Mouse (Mus musculus): ENCODE results near the gene Llgl2.

- TF ChIP-seq E2F4 (IDR thresholded peaks at IDR 0.05; ENCODE audit: insufficient read depth) (no peak), MAX (IDR thresholded peaks at IDR 0.05; ENCODE audit: low read depth) (no peak), TCF12 (IDR thresholded peaks at IDR 0.05; ENCODE audit: insufficient read depth, poor library complexity, severe bottlenecking) (no peak), POLR2A (IDR thresholded peaks at IDR 0.05; ENCODE audit: insufficient read length, low read depth) (no peak), USF1 (IDR thresholded peaks at IDR 0.05; ENCODE audit: low read depth) (no peak)
These were observed 15.1 kb downstream of the Llgl2 start for GRCm38 (mm10) chr11:115838895-115839311.
